Mouse (Mus musculus) liver, embryonic 14.5 days (tissue): Measurements from ENCODE around the gene Olfr102.

ENCODE experiments used
- CTCF ChIP-seq: IDR thresholded peaks from 2 replicates; pipeline ENCODE4 v1.5.1; 2016; ENCODE audit warnings: antibody characterized with exemption, low read depth, control low read depth
- EP300 ChIP-seq: IDR thresholded peaks from 2 replicates; pipeline ENCODE4 v1.6.1; 2016; ENCODE audit warnings: antibody characterized with exemption, low read depth

DNA sequence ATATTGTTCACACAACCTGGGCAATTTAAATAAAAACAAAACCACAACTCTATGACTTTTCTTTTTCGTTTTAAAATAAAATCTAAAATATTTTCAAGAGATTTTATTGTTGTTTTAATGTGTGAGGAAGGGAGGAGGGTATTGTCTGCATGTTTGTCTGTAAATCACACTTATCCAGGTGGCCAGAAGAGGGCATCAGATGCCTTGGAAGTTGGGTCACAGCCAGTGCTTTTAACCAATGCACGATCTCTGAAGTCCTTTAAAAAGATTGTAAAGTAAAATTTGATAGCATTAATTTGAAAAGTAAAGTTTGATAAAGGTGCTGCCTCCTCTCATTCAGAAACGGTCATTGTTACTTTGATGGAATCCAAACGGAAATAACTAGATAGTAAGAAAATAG lies 8.4 kb downstream of the Olfr102 start:
- TF ChIP-seq CTCF (no peak), EP300 (no peak)
